Mouse (Mus musculus) testis, postnatal 10 days (tissue): ENCODE results near the gene Zfp352.
"Not testable (repeated sequence)": the region's sequence is repeated elsewhere in the genome, so short reads cannot be mapped to it uniquely, and the experiment has no call there.

Source experiments
- DNase-seq: peaks from one replicate; pipeline ENCODE4 v3.0.0; 2021; ENCODE audit warnings: low spot score

The Zfp352 gene

DNA sequence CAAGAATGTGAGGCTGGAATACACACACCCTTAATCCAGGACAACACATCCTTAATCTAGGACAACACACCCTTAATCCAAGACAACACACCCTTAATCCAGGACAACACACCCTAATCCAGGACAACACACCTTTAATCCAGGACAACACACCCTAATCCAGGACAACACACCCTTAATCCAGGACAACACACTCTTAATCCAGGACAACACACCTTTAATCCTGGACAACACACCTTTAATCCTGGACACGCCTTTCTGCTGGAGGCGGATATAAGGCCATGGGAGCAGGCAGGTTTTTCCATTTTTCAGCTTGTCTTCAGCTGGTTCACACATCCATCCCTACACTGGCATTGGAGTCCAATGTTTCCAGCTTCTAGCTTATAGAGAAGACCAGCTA is at the start of gene Zfp352:
Zfp352 (plus strand) TSS at position 301 of the 400 bp plus-strand sequence.
- DNase-seq: no peak

DNA sequence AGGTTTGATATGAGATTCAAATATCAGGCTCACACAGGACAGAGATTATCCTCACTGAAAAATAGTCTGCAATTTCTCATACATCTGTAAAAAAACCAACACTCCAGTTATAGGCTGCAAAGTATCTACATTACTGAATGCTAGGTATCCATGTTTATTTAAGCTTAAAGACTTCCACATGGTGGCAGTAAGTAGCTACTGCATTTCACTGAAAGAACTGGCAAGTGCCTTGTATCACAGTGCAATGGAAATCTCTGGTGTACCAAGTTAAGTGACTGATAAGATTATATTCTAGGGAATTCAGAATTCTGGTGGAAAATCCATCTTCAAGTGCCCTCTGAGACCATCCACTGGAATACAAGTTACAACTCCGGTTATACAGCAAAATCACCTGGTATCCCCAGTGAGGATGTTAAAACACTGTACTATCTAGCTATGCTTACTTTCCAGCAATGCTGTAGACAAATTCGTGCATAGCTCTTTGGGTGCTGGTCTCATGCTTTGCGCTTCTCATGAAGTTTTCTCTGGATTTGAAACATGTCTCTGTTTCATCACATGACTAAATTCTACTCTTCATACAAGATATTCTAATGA is 47.6 kb upstream of the Zfp352 start:
- no peak for DNase-seq

DNA sequence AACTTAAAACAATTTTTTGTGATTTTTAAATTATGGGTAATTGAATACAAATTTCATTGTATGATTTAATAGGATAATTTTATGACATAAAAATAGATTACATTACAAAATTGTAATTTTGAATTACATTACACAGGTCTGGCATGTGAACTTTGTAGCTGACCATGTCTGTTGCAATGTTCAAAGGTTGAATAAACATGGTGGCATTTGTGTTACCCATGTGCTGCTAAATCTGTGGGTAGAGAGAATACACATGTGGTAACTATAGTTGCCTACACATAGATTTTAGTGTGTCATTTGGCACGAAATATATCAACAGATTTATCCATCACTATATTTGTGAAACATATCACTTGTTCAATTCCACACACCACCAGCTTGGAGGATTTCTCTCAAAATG is 44.6 kb upstream of the Zfp352 start:
- DNase-seq: no peak

DNA sequence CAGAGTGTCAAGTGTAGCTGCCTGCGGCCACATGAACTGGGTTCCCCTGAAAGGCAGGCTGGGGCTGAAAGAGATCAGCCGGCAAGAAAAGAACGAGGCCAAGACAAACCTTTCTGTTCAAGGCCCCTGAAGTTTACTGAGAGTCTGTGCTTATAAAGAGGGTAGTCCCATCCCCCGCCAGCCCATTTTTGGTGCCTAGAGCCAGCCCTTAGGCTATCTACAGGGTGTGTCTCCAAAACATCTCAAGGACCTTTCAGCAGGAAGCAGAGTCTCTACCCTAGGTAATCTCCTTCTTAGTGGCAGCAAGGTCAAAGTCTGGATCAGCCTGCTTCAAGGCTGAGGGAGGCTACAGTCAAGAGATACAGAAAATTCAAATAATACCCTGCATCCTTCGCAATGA is 15.2 kb upstream of the Zfp352 start:
- no peak for DNase-seq

DNA sequence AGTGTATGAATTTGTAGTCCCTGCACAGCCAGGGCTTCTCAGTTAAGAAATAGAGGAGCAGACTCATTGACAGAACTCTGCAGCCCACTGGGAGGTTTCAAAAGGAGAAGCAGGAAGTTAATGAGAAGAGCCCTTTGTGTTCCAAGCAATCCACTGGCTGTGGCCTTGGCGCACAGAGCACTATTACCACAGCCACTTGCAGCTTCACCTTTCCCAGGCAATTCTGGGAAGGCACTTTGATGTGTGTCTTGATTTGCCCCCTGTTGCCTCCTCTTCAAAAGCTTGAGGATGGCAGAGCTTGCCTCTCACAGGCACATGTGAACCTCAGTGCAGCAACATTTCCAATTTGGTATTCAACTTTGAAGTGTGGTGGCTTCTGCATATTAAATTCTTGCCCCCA is 7.1 kb upstream of the Zfp352 start:
- DNase-seq: no peak

DNA sequence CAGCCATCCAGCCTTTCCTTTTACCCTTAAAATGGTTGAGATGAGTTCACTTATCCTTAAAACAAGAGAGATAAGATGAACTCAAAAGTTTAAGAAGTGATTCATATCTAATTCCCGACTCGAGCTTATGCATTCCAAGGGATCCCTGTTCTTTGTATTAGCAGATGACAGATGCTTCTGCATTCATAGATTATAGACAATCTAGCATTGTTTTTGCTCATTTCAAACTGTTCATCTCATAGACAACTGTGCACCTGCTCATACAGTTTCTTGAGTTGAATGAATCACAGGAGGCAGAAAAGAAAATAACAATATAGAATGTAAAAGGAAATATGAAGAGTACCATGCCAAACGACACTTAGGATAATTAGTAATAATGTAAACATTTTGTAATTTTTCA is 6.5 kb upstream of the Zfp352 start:
- no peak for DNase-seq

DNA sequence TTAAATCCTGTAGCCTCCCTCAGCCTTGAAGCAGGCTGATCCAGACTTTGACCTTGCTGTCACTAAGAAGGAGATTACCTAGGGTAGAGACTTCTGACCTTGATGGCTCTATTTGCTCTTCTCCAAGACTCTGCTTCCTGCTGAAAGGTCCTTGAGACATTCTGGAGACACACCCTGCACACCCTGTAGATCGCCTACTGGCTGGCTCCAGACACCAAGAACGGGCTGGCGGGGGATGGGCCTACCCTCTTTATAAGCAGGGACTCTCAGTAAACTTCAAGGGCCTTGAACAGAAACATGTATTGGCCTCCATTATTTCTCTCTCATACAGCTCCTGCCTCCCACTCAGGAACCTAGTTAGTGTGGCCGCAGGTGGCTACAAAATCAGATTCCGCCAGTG is 17.0 kb downstream of the Zfp352 start:
- DNase-seq: not testable (repeated sequence)

DNA sequence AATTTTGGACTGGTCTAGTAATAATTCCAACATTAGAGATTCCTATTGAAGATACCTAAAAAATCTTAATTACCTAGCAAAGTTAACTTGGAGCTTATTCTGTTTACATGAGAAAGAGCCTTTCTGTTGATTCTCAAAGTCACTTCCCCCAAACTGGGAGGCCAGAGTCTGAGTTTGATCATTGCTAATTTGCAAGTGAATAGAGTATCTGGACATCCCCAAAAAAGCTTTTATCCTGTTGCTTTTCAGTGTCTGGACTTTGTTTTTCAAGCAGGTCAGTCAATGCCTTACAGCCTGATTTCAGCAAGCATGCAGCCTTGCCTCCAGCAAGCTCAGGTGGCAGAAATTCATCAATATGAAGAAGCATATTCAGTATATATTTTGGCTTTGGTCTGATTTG is 51.2 kb downstream of the Zfp352 start:
- no peak for DNase-seq
